Mouse (Mus musculus) 3T3-L1 (cell line): Measurements from ENCODE around the gene Sgcd.

ENCODE experiments used
- DNase-seq: peaks from one replicate; pipeline ENCODE4 v3.0.0-alpha.2; 2015; ENCODE audit warnings: low read depth, low spot score

Gene Sgcd

GRCm38 (mm10) chr11:47139867-47140266 is 848.9 kb downstream of the Sgcd start:
- DNase-seq: no peak

GRCm38 (mm10) chr11:47139271-47139670 is 849.5 kb downstream of the Sgcd start:
- peak; percentile 19 for DNase-seq

GRCm38 (mm10) chr11:47132410-47132809 is 856.4 kb downstream of the Sgcd start:
- DNase-seq: no peak

GRCm38 (mm10) chr11:47130432-47130831 is 858.3 kb downstream of the Sgcd start:
- no peak for DNase-seq

GRCm38 (mm10) chr11:47129992-47130391 is 858.8 kb downstream of the Sgcd start:
- no peak for DNase-seq

GRCm38 (mm10) chr11:47129166-47129565 is 859.6 kb downstream of the Sgcd start:
- peak; percentile 72 for DNase-seq

GRCm38 (mm10) chr11:47128331-47128730 is 860.4 kb downstream of the Sgcd start:
- no peak for DNase-seq

- no peak for DNase-seq
Measured at GRCm38 (mm10) chr11:47120874-47121273, 867.9 kb downstream of the Sgcd start.

GRCm38 (mm10) chr11:47117896-47118295 is 870.9 kb downstream of the Sgcd start:
- no peak for DNase-seq

- DNase-seq: no peak
Measured at GRCm38 (mm10) chr11:47114366-47114765, 874.4 kb downstream of the Sgcd start.

- no peak for DNase-seq
Measured at GRCm38 (mm10) chr11:47113081-47113480, 875.7 kb downstream of the Sgcd start.

GRCm38 (mm10) chr11:47110314-47110713 is 878.5 kb downstream of the Sgcd start:
- DNase-seq: no peak

GRCm38 (mm10) chr11:47107661-47108060 is 881.1 kb downstream of the Sgcd start:
- no peak for DNase-seq

GRCm38 (mm10) chr11:47093296-47093912 is 895.4 kb downstream of the Sgcd start:
- DNase-seq: no peak

GRCm38 (mm10) chr11:47082517-47082916 is 906.3 kb downstream of the Sgcd start:
- DNase-seq: no peak

- no peak for DNase-seq
Measured at GRCm38 (mm10) chr11:47073538-47073937, 915.2 kb downstream of the Sgcd start.

GRCm38 (mm10) chr11:47071161-47071560 is 917.6 kb downstream of the Sgcd start:
- peak; percentile 68 for DNase-seq

- no peak for DNase-seq
Measured at GRCm38 (mm10) chr11:47069769-47070384, 918.9 kb downstream of the Sgcd start.

GRCm38 (mm10) chr11:47063690-47064089 is 925.1 kb downstream of the Sgcd start:
- no peak for DNase-seq

- DNase-seq: no peak
Measured at GRCm38 (mm10) chr11:47050390-47050789, 938.4 kb downstream of the Sgcd start.

GRCm38 (mm10) chr11:47049756-47050155 is 939.0 kb downstream of the Sgcd start:
- DNase-seq: no peak

- DNase-seq: no peak
Measured at GRCm38 (mm10) chr11:47032318-47032717, 956.5 kb downstream of the Sgcd start.

- no peak for DNase-seq
Measured at GRCm38 (mm10) chr11:47020874-47021273, 967.9 kb downstream of the Sgcd start.

GRCm38 (mm10) chr11:47018139-47018538 is 970.6 kb downstream of the Sgcd start:
- DNase-seq: no peak
